Mouse (Mus musculus) layer of hippocampus, adult 2 months (tissue): ENCODE measurements around the gene Rhbdl3. TPM values are rescaled to one million over a fixed set of nuclear protein-coding genes. Genes with fewer than 3 reads are reported as not detected.

Experiments used
- DNase-seq, 2 experiments: peaks; one replicate each; pipeline ENCODE4 v3.0.0; 2022; ENCODE audit warnings: low spot score in 2 of 2
- H3K27ac ChIP-seq: fragments of 200-600 bp; 2 replicates; pipeline ENCODE4 v1.8.1; 2022
- H3K4me3 ChIP-seq: fragments of 200-600 bp; 2 replicates; pipeline ENCODE4 v1.8.1; 2022; ENCODE audit warnings: mild to moderate bottlenecking
- CTCF ChIP-seq: fragments of 200-600 bp; conservative IDR thresholded peaks from 2 replicates; pipeline ENCODE4 v1.8.1; 2022; ENCODE audit warnings: antibody characterized with exemption, mild to moderate bottlenecking, moderate library complexity
- long read RNA-seq, 2 experiments: library from polyadenylated mRNA; stranded (forward); transcript quantifications; one replicate each; pipeline ENCODE4 v2.0.0; 2021; ENCODE audit warnings: borderline mapping rate in 2 of 2
- total RNA-seq, 2 experiments: library from RNA; stranded (reverse); gene quantifications; 2 replicates each; pipeline ENCODE4 v1.2.3; 2021

The Rhbdl3 gene
- total RNA-seq, result 10 to 100 TPM; 27.2 to 27.6 TPM
- long read RNA-seq, experiment 1, transcript Rhbdl3-201 (9 exons, 3,736 nt), result major isoform, 27 of 36 reads
- long read RNA-seq, experiment 1, partial matches to known transcripts, result 2 of 36 reads
- long read RNA-seq, experiment 1, other reads (novel, unspliced or antisense), result 7 of 36 reads
- long read RNA-seq, experiment 2, transcript Rhbdl3-201 (9 exons, 3,736 nt), result major isoform, 32 of 46 reads
- long read RNA-seq, experiment 2, partial matches to known transcripts, result 3 of 46 reads
- long read RNA-seq, experiment 2, other reads (novel, unspliced or antisense), result 11 of 46 reads

DNA sequence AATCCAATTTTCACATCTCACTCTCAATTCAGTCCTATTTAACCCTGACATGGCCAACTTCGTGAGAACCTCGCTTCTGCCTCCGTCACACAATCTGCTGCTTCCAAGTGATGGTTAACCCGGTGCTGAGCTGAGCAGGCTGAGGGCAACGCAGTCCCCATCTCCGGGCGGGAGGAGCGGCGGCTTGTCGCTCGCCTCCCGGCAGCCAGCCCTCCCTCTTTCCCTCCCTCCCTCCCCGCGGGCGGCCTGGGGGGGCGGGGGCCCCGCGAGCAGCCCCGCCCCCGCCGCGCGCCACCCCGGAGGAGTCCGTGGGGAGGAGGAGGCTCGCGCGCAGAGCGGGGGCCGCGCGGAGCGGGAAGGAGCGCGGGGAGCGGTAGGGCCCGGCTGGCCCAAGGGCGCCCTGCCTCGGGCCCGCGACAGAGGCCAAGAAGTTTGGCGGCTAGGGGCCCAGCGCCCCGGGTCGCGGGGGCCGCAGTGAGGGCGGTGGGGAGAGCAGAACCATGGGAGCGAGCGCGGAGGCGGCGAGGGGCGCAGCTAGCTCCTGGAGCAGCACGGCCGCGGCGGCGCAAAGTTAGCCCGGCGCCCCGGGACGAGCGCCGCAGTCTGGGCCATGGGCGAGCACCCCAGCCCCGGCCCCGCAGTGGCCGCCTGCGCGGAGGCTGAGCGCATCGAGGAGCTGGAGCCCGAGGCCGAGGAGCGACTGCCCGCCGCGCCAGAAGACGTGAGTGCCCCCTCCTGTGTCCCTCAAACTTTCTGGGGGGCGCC is at the start of gene Rhbdl3:
TSS of gene Rhbdl3 (plus strand) at position 362 of the 765 bp plus-strand sequence.
- peak within 1 kb of the TSS; percentile 69 for H3K4me3 ChIP-seq
- peak within 1 kb of the TSS; percentile 87 for H3K27ac ChIP-seq
- peak; percentile 59 to 62 for DNase-seq
- TF ChIP-seq CTCF, result no peak

GRCm38 (mm10) chr11:80264137-80264536 is 36.6 kb upstream of the Rhbdl3 start:
- no peak for DNase-seq
- Histone ChIP-seq H3K4me3 (no peak overlapping the region), H3K27ac (no peak overlapping the region)
- TF ChIP-seq CTCF, result no peak

DNA sequence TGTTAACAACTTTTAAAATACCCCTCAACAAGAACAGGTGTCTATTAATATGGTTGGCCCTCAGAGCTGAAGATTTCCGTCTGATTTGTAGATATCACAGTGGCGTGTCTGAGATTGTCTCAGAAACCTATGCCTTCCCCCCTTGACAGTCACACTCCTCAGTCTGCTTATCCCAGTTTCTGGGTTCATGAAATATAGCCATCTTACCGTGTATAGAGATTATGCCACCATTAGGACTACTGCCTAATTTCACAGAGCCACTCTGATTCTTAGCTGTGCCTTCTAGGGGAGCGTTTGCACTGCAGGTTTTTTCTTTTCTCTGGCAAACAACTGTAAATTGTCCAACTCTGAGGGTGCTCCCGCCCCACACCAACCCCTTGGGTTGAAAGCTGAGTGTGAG is 29.6 kb upstream of the Rhbdl3 start:
- no peak for DNase-seq
- H3K27ac ChIP-seq, result peak overlapping the region; percentile 54
- H3K4me3 ChIP-seq, result no peak overlapping the region
- no peak for TF ChIP-seq CTCF

DNA sequence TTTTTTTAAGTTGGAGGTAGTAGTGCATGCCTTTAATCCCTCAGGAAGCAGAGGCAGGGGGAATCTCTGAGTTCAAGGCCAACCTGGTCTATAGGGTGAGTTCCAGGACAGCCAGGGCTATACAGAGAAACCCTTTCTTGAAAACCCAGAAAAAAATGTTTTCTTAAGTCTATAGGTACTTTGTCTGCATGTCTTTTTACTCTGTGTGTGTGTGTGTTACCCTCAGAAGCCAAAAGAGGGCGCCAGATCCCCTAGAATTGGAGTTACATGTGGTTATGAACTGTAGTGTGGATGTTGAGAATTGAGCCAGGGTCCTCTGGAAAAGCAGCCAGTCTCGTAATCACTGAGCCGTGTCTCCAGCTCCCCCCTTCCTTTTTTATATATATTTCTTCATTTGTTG is 25.7 kb upstream of the Rhbdl3 start:
- TF ChIP-seq CTCF, result peak; percentile 44
- no peak overlapping the region for H3K4me3 ChIP-seq
- no peak for DNase-seq
- H3K27ac ChIP-seq, result no peak overlapping the region

- Histone ChIP-seq H3K27ac (peak overlapping the region; percentile 88), H3K4me3 (no peak overlapping the region)
- peak in 1 of 2 experiments; percentile 57 for DNase-seq
- no peak for TF ChIP-seq CTCF
Measured at GRCm38 (mm10) chr11:80278054-80278453, 22.7 kb upstream of the Rhbdl3 start.

GRCm38 (mm10) chr11:80283786-80284185 is 16.9 kb upstream of the Rhbdl3 start:
- TF ChIP-seq CTCF, result peak; percentile 35
- H3K27ac ChIP-seq, result no peak overlapping the region
- no peak overlapping the region for H3K4me3 ChIP-seq
- no peak for DNase-seq

GRCm38 (mm10) chr11:80284641-80285040 is 16.1 kb upstream of the Rhbdl3 start:
- TF ChIP-seq CTCF, result no peak
- Histone ChIP-seq H3K4me3 (no peak overlapping the region), H3K27ac (no peak overlapping the region)
- DNase-seq, result no peak

GRCm38 (mm10) chr11:80287150-80287549 is 13.6 kb upstream of the Rhbdl3 start:
- H3K4me3 ChIP-seq, result no peak overlapping the region
- no peak overlapping the region for H3K27ac ChIP-seq
- DNase-seq, result peak; percentile 58 to 79
- TF ChIP-seq CTCF, result peak; percentile 95

DNA sequence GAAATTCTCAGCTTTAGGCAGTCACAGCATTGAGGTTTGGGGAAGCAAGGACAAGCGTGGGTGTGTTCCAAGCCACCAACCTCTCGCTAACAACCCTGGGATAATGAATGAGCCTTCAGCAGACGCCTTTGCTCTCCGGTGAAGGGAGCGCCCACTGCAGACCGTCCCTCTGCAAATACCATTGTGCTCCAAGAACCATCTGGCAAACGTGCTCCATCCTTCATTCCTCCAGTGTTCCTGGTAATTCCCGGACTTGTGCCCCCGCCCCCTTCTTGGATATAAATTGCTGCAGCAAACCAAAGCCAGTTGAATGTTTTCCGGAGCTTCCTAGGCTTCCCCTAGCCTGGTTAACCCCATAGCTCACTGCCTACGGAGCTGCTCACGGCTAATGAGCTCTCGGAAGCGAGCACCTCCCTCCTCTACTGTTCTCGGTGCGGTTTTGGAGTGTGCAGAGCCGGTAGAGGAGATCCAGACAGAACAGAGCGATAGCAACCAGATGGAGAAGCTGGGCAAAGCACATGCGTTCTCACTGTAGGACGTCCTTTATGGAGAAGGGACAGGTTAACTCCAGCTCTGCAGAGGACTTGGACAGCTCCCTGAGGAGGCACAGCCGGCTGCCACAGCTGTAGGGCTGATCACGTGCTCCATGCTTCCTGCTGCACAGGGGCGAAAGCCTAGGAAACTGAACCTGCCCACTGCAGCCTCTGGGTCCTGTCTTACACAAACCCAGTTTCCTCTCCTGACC is 10.8 kb upstream of the Rhbdl3 start:
- peak; percentile 43 to 50 for DNase-seq
- no peak for TF ChIP-seq CTCF
- peak overlapping the region; percentile 89 for H3K27ac ChIP-seq

DNA sequence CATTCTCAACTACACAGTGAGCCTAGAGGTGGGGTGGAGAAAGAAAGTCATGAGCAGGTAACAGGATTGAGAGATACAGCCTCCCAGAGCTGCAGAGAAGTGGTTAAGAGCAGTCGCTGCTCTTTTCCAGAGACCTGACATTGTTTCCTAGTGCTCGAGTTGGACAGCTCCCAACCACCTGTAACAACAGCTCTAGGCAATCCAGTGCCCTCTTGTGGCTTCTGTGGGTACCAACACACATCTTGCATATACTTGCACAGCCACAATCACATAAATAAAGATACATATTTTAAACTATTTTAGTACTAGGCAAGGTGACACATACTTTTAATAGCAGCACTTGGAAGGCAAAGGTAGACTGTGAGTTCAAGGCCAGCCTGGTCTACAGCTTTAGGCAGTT is 9.7 kb upstream of the Rhbdl3 start:
- Histone ChIP-seq H3K4me3 (no peak overlapping the region), H3K27ac (no peak overlapping the region)
- TF ChIP-seq CTCF, result peak; percentile 56
- no peak for DNase-seq

More for the DNA sequence above, 10.8 kb upstream of the Rhbdl3 start:
- H3K4me3 ChIP-seq, result peak overlapping the region; percentile 54

DNA sequence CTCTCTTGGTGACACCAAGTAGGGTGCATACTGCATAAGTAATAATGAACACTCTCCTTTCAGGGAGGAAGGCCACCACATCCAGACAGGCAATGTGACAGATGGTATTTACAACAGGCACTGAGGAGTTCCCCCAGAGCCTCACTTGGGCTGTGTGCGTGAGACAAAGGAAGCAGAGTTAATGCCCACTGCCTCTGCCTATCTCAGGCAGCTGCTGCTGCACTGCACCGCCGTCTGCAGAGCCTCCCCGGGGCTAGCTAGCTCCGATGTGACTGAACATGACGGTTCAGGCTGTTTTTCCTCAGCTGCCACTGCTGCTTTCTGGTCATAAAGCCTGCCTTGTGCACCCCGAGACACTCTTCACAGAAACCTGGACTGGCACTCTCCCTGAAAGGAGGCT is 8.2 kb upstream of the Rhbdl3 start:
- DNase-seq, result no peak
- TF ChIP-seq CTCF, result no peak
- Histone ChIP-seq H3K27ac (no peak overlapping the region), H3K4me3 (no peak overlapping the region)

DNA sequence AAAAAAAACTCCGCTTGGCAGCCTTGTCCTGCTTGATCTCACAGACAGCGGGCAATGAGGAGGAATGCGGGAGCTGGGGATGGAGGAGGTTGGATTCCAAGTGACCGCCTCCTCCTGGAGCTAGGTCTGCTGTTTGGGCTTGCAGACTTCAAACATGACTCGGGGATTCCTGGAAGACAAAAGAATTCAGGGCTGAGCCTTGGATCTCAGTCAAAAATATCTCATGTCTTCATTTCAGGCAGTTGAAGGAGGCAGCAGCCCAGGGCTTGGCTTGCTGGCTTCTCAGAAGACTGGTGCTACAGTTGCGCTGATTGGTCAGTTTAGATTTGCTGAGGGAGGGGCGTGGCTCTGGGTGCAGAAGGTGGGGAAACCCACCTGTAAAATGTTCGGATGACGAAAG is 5.6 kb upstream of the Rhbdl3 start:
- H3K27ac ChIP-seq, result no peak overlapping the region
- H3K4me3 ChIP-seq, result no peak overlapping the region
- TF ChIP-seq CTCF, result no peak
- no peak for DNase-seq

DNA sequence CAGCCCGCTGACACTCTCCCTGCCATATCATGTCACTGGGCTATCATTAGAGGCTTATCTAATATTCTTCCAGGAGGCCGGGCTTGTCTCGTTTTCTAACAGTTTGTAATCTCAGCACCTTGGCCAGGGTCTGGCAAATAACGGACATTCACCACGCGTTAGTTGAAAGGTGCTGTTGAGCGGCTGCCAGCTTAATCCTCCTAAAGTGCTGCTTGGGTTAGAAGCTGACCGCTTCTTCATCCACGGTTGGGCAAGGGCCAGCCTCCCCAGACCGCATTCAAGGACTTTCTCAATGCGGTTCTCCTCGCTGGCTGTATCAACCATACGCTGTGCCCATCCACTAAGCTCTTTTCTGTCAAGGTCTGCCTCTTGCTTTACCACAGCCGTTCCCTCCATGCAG is 4.9 kb upstream of the Rhbdl3 start:
- DNase-seq, result no peak
- no peak for TF ChIP-seq CTCF
- no peak overlapping the region for H3K27ac ChIP-seq
- H3K4me3 ChIP-seq, result no peak overlapping the region
